Mouse (Mus musculus): ENCODE measurements around the gene Slc43a1. TPM values are rescaled to one million over a fixed set of nuclear protein-coding genes. Genes with fewer than 3 reads are reported as not detected.

The Slc43a1 gene
- polyA plus RNA-seq, 1 experiment from 2014 or later = 1.6 TPM

DNA sequence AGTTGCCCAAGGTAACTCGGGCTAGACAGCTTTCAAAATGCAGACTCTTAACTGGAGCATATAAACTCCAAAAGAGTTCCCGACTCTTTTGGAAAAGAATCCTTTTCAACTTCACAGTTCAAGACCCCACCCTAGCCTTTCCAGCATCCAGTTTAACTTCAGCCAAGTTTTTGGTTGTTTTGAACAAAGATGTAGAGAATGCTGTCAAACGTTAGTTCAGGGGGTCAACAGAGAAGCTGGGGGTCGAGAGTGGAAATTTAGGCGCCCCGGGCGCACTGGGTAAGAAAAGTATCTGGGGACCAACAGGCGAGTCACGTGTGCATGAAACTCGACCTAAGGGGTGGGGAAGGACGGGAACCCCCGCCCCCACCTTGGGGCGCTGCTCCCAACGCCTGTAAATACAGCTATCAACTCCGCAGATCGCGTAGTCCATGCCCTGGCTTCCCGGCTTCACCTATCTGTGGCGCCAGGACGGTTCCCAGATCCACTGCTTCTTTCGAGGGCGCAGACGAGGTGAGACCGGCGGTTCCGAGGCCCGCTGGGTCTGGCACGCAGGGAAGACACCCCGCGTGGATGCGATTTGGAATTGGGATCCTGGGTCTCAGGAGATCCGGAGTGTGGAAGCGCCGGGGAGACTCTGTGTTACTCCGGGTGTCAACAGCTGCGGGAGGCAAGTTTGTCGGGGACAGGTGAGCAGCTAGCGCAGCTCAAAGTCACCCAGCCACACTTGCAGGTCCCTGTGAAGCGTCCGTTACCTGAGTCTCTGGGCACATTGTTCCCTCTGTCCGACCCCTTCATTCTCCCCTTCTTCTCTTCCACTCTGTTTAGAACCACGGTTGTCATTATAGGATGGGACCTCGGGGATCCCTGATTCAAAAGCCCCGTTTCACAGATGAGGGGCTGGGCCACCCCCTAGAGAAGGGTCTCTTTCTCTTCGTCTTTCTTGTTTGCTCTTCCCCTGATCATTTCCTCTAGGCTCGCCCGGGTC is 637 bp downstream of the Slc43a1 start:
- Histone ChIP-seq H3K27ac (ENCODE audit: low read depth, low read length) (no peak overlapping the region), H3K9me3 (ENCODE audit: control insufficient read depth, low read length) (no peaks in the 10 kb centered on the region), H3K4me1 (ENCODE audit: control insufficient read depth, insufficient read depth, low read depth, low read length) (peaks cover 19% of the 10 kb centered on the region), H3K27me3 (replicated peaks; ENCODE audit: control insufficient read depth, insufficient read depth, low read length) (peaks cover 29% of the 10 kb centered on the region), H3K4me2 (ENCODE audit: low read length) (peak overlapping the region; percentile 99), H3K36me3 (ENCODE audit: control insufficient read depth, insufficient read depth, low read length) (no peaks in the 10 kb centered on the region), H3K4me3 (ENCODE audit: low read length) (peak overlapping the region; percentile 64), H3K9ac (ENCODE audit: low read depth, low read length) (peak overlapping the region; percentile 66)
- WGBS = under 1% methylated on average over 47 of the region's 47 CpGs
- ATAC-seq = no peak; the same call in 1 of the 2 replicates

DNA sequence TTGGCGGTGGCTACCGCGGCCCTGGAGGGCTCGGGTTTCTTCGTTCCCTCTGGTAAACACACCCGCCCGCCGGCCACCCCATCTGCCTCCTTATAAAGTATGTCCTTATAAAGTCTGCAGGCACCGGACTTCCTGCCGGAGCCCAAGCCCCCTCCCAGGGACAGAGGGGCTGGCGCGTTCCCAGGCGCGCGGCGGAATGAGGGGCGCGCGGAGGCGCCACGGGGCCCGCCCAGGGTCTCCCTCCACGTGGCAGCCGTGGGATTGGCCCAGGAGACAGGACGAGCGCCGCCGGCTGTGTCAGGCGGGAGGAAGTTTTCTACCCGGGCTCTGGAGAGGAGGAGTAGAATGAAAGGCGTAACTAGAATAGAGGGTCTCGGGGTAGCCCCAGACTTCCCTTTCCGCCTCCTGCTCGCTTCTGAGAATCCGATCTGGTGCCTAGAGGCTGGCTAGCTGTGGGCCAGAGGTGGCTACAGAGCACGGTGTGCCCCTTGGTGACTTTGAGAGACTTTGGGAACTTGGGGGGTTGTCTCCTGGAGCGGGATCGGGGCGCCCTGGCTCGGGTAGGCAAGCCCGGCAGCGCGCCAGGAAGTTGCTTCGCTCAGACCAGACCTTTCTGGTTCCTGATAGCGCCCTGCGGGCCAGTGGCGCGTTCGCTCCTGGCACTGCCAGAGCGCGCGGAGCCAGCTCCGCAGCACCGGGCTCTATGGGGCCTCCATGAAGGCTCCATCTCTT is 1.5 kb downstream of the Slc43a1 start:
- ATAC-seq = peak; percentile 89
- Histone ChIP-seq H3K36me3 (ENCODE audit: control insufficient read depth, insufficient read depth, low read length) (no peaks in the 10 kb centered on the region), H3K4me1 (ENCODE audit: control insufficient read depth, insufficient read depth, low read depth, low read length) (peaks cover 19% of the 10 kb centered on the region), H3K27me3 (replicated peaks; ENCODE audit: control insufficient read depth, insufficient read depth, low read length) (peaks cover 29% of the 10 kb centered on the region), H3K4me2 (ENCODE audit: low read length) (peak overlapping the region; percentile 99), H3K9ac (ENCODE audit: low read depth, low read length) (peak overlapping the region; percentile 66), H3K27ac (ENCODE audit: low read depth, low read length) (no peak overlapping the region; the same call in 1 of the 2 replicates), H3K4me3 (ENCODE audit: low read length) (peak overlapping the region; percentile 64), H3K9me3 (ENCODE audit: control insufficient read depth, low read length) (no peaks in the 10 kb centered on the region)
- under 1% methylated on average over 51 of the region's 54 CpGs for WGBS

DNA sequence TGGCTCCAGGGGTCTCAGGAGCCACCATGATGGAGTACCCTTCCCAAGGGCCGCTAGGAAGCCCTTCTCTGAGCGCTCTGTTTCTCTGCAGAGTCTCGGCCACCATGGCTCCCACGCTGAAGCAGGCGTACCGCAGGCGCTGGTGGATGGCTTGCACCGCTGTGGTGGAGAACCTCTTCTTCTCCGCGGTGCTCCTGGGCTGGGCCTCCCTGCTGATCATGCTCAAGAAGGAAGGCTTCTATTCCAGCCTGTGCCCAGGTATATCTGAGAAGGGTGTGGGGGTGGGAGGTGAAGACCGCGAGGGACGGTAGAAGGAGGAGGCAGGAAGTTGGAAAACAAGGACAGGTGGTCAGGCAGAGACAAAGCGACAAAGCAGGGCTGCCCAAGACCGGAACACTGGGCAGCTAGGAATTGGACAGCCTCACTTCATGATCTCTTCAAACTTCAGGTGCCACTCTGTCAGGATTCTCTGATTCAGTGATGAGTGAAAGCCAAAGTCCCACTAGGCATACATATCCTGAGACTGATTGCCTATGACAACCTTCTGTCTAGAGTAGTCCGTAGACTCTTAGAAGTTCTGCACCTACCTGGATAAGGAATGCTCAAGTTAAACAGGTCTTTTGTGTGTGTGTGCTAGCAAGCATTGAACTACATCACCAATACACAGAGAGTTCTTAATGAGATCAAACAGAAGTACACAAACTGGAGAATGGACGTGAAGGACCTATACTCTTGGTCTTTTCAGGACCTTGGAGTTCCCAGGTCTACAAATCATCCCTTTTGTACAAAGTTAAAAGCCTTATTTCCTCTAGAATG is 2.3 kb downstream of the Slc43a1 start:
- no peaks in the 10 kb centered on the region for H3K36me3 ChIP-seq (ENCODE audit: control insufficient read depth, insufficient read depth, low read length)
- peak overlapping the region; percentile 64 for H3K4me3 ChIP-seq (ENCODE audit: low read length)
- H3K4me2 ChIP-seq (ENCODE audit: low read length) = peak overlapping the region; percentile 99
- peak; percentile 57 for ATAC-seq
- H3K27me3 ChIP-seq (replicated peaks; ENCODE audit: control insufficient read depth, insufficient read depth, low read length) = peaks cover 29% of the 10 kb centered on the region
- H3K4me1 ChIP-seq (ENCODE audit: control insufficient read depth, insufficient read depth, low read depth, low read length) = peaks cover 19% of the 10 kb centered on the region
- no peaks in the 10 kb centered on the region for H3K9me3 ChIP-seq (ENCODE audit: control insufficient read depth, low read length)
- WGBS = 7% methylated on average over 17 of the region's 17 CpGs
- peak overlapping the region; percentile 66 for H3K9ac ChIP-seq (ENCODE audit: low read depth, low read length)
- no peak overlapping the region for H3K27ac ChIP-seq (ENCODE audit: low read depth, low read length)

DNA sequence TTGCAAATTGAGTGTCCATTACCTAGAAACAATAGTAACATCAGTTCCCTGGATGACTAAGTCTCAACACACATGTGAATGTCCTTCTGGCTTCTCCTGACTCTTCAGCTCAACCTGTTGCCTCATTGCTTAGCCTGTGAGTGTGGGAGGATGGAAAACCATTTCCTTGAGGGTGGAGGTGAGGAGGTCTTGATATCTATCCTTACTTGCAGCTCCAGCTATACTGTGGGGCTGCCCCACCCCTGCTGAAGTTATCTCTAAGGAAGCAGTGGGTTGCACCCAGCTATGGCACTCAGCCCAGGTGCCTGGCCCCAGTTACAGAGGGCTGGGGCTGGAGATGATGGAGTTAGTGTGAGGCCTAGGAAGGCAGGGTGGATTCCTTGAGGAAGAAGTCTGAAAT is 3.3 kb downstream of the Slc43a1 start:
- Histone ChIP-seq H3K9ac (ENCODE audit: low read depth, low read length) (no peak overlapping the region), H3K9me3 (ENCODE audit: control insufficient read depth, low read length) (no peaks in the 10 kb centered on the region), H3K4me1 (ENCODE audit: control insufficient read depth, insufficient read depth, low read depth, low read length) (peaks cover 19% of the 10 kb centered on the region), H3K4me2 (ENCODE audit: low read length) (no peak overlapping the region), H3K27me3 (replicated peaks; ENCODE audit: control insufficient read depth, insufficient read depth, low read length) (peaks cover 29% of the 10 kb centered on the region), H3K27ac (ENCODE audit: low read depth, low read length) (no peak overlapping the region), H3K4me3 (ENCODE audit: low read length) (no peak overlapping the region), H3K36me3 (ENCODE audit: control insufficient read depth, insufficient read depth, low read length) (no peaks in the 10 kb centered on the region)
- no peak for ATAC-seq

DNA sequence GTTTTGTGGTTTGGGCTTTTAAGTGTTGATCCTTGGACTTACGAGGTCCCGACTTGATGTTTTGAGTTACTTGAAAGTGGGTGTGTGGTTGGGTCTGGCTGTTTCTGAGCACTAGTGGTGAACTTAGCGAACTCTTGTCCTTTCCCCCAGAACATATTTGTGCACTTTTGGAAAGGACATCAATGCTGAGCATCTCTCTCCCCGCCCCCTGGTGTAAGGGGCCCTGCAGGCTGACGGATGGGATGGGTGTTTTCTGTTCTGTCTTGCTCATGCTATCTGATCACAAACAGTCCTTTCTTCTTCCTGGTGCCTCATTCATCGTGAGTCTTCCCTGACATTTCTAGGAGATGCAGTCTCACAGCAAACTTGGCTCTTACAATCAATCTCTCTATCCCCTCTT is 5.0 kb downstream of the Slc43a1 start:
- no peak for ATAC-seq
- Histone ChIP-seq H3K4me2 (ENCODE audit: low read length) (no peak overlapping the region), H3K27me3 (replicated peaks; ENCODE audit: control insufficient read depth, insufficient read depth, low read length) (peaks cover 14% of the 10 kb centered on the region), H3K4me3 (ENCODE audit: low read length) (no peak overlapping the region), H3K9ac (ENCODE audit: low read depth, low read length) (no peak overlapping the region), H3K36me3 (ENCODE audit: control insufficient read depth, insufficient read depth, low read length) (no peaks in the 10 kb centered on the region), H3K4me1 (ENCODE audit: control insufficient read depth, insufficient read depth, low read depth, low read length) (peaks cover 19% of the 10 kb centered on the region), H3K27ac (ENCODE audit: low read depth, low read length) (no peak overlapping the region), H3K9me3 (ENCODE audit: control insufficient read depth, low read length) (no peaks in the 10 kb centered on the region)
- WGBS = 87% methylated on average over 6 of the region's 6 CpGs

DNA sequence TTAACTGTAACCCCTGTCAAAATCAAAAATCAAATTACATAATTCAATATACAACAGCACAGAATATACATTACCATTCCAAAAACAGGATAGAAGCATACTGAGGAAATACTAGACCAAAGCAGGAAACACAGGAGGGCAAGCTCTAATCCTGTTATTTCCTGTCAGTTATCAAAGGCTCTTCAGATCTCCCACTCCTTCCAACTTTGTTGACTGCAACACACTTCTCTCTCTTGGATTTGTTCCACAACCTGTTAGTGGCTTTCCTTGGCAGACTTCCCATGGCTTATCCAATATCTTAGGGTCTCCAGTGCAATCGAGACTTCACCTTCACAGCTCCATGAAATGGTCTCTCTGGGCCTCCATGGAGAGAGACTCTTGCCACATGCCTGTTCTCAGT is 6.6 kb downstream of the Slc43a1 start:
- no peak overlapping the region for H3K27ac ChIP-seq (ENCODE audit: low read depth, low read length)
- WGBS = 66% methylated on average over 1 of the region's 1 CpGs
- H3K4me1 ChIP-seq (ENCODE audit: control insufficient read depth, insufficient read depth, low read depth, low read length) = peaks cover 7% of the 10 kb centered on the region
- H3K4me3 ChIP-seq (ENCODE audit: low read length) = no peak overlapping the region
- H3K27me3 ChIP-seq (replicated peaks; ENCODE audit: control insufficient read depth, insufficient read depth, low read length) = peaks cover 5% of the 10 kb centered on the region
- no peak overlapping the region for H3K9ac ChIP-seq (ENCODE audit: low read depth, low read length)
- no peak overlapping the region for H3K4me2 ChIP-seq (ENCODE audit: low read length)
- no peak for ATAC-seq
- H3K9me3 ChIP-seq (ENCODE audit: control insufficient read depth, low read length) = no peaks in the 10 kb centered on the region
- no peaks in the 10 kb centered on the region for H3K36me3 ChIP-seq (ENCODE audit: control insufficient read depth, insufficient read depth, low read length)

DNA sequence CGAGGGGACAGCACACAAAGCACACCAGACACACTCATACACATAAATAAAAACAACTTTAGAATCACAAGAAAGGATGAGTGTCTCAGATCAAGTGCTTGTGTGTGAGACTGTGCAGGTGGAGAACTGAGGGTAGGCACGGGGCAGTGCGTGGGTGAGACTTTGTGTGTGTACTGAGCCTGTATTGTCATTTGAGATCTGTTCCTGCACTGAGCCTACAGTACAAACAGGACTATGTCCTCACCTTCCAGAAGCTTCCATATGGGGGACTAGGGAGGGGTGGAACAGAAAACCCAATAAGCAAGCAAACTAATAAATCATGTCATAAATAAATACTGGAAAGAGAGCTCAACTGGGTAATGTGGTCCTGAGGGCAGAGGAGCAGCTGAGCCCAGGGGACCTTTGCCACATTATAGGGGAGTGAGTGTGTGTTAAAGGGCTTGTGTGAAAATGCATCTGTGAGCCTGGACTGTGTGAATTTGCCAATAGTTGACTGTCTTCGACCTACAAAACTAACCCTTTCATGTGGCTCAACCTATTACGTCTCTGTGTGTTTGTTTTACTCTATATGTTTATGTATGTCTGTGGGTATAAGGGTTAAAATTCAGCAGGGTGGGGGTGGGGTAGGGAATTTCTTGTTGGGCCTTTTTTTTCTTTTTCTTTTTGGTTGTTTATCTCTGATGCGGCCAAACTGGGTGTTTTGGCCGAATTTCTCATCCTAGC is 11.9 kb downstream of the Slc43a1 start:
- H3K4me2 ChIP-seq (ENCODE audit: low read length) = no peak overlapping the region; the same call in 1 of the 2 replicates

More for the DNA sequence above, 11.9 kb downstream of the Slc43a1 start:
- Histone ChIP-seq H3K27ac (ENCODE audit: low read depth, low read length) (no peak overlapping the region), H3K36me3 (ENCODE audit: control insufficient read depth, insufficient read depth, low read length) (no peaks in the 10 kb centered on the region), H3K9ac (ENCODE audit: low read depth, low read length) (no peak overlapping the region), H3K27me3 (replicated peaks; ENCODE audit: control insufficient read depth, insufficient read depth, low read length) (no peaks in the 10 kb centered on the region), H3K9me3 (ENCODE audit: control insufficient read depth, low read length) (no peaks in the 10 kb centered on the region), H3K4me3 (ENCODE audit: low read length) (no peak overlapping the region), H3K4me1 (ENCODE audit: control insufficient read depth, insufficient read depth, low read depth, low read length) (peaks cover 2% of the 10 kb centered on the region; the same call in 1 of the 2 replicates)
- ATAC-seq = no peak
- WGBS = 69% methylated on average over 7 of the region's 7 CpGs
